Mouse (Mus musculus) heart, embryonic 15.5 days (tissue): ENCODE data around the gene Arih2. TPM values are rescaled to one million over a fixed set of nuclear protein-coding genes. Genes with fewer than 3 reads are reported as not detected.
"Not testable (repeated sequence)": the region's sequence is repeated elsewhere in the genome, so short reads cannot be mapped to it uniquely, and the experiment has no call there.

Source experiments
- ATAC-seq: fragments of 200-750 bp; cut with Nextera tagmentation; replicated peaks from 2 replicates; pipeline ENCODE4 v1.8.0; 2017; ENCODE audit warnings: low read depth, moderate TSS enrichment; ENCODE audit not compliant: insufficient number of reproducible peaks, insufficient read depth, low FRiP score
- H3K27ac ChIP-seq: fragments of 300-500 bp; sonication (generic); 2 replicates; pipeline ENCODE4 v1.5.1; 2015; ENCODE audit warnings: mild to moderate bottlenecking, inconsistent platforms
- H3K27me3 ChIP-seq: fragments of 300-500 bp; sonication (generic); 2 replicates; pipeline ENCODE4 v1.6.1; 2015; ENCODE audit warnings: inconsistent platforms
- H3K36me3 ChIP-seq: fragments of 300-500 bp; sonication (generic); 2 replicates; pipeline ENCODE4 v1.6.1; 2015; ENCODE audit warnings: mild to moderate bottlenecking, inconsistent platforms
- H3K4me1 ChIP-seq: fragments of 300-500 bp; sonication (generic); replicated peaks from 2 replicates; pipeline ENCODE4 v1.6.1; 2015; ENCODE audit warnings: inconsistent platforms
- H3K4me2 ChIP-seq: fragments of 300-500 bp; sonication (generic); 2 replicates; pipeline ENCODE4 v1.6.1; 2015; ENCODE audit warnings: inconsistent platforms, mild to moderate bottlenecking, moderate library complexity
- H3K4me3 ChIP-seq: fragments of 300-500 bp; sonication (generic); 2 replicates; pipeline ENCODE4 v1.5.1; 2015; ENCODE audit warnings: mild to moderate bottlenecking, inconsistent platforms
- H3K9ac ChIP-seq: fragments of 300-500 bp; sonication (generic); 2 replicates; pipeline ENCODE4 v1.6.1; 2015; ENCODE audit warnings: mild to moderate bottlenecking, inconsistent platforms
- H3K9me3 ChIP-seq: fragments of 300-500 bp; sonication (generic); replicated peaks from 2 replicates; pipeline ENCODE4 v1.6.1; 2016; ENCODE audit warnings: inconsistent platforms
- WGBS: fragments of 180-500 bp; shearing (Covaris S2); methylation state at CpG from one replicate; pipeline ENCODE4 v1.1.7; 2015; ENCODE audit warnings: mixed read lengths; 5-methylcytosine and 5-hydroxymethylcytosine counted together
- polyA plus RNA-seq: library from polyadenylated mRNA; unstranded; fragments of >200 nt; fragmentation: Nextera tagmentation; extraction: Ambion mirVana; gene quantifications from 2 replicates; pipeline ENCODE4 v1.2.1, GENCODE M21; 2015

The Arih2 gene
- polyA plus RNA-seq, 1 experiment from 2014 or later: 38.3 TPM

- H3K27ac ChIP-seq: not testable (repeated sequence)
Observed at GRCm38 (mm10) chr9:108607929-108608328, 41.3 kb downstream of the Arih2 start.

GRCm38 (mm10) chr9:108601986-108602385 lies 47.2 kb downstream of the Arih2 start:
- H3K36me3 ChIP-seq: peaks cover 43% of the 10 kb centered on the region

More at GRCm38 (mm10) chr9:108607929-108608328, 41.3 kb downstream of the Arih2 start:
- not testable (repeated sequence) for H3K4me1 ChIP-seq, ATAC-seq, H3K9me3 ChIP-seq, H3K4me3 ChIP-seq, H3K4me2 ChIP-seq, H3K27me3 ChIP-seq, H3K9ac ChIP-seq
- WGBS: 84% methylated on average over 5 of the region's 5 CpGs
- peaks cover 96% of the 10 kb centered on the region for H3K36me3 ChIP-seq

DNA sequence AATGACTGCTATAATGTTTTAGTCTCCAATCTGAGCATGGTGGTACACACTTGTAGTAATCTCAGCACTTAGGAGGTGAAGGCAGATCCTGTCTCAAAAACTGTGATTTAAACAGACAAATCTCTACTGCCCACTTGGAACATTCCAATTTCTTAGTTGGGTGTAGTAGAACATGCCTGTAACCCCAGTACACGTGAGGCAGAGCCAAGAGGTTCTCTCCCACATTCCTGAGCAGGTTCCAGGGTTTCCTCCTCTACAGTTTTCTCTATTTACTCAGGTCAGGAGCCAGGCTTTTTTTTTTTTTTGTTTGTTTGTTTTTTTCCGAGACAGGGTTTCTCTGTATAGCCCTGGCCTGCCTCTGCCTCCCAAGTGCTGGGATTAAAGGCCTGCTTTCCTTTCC lies 49.2 kb downstream of the Arih2 start:
- WGBS: 44% methylated on average over 2 of the region's 2 CpGs

More at GRCm38 (mm10) chr9:108601986-108602385, 47.2 kb downstream of the Arih2 start:
- peaks cover 18% of the 10 kb centered on the region for H3K4me1 ChIP-seq
- H3K9ac ChIP-seq: no peak overlapping the region
- no peaks in the 10 kb centered on the region for H3K9me3 ChIP-seq
- H3K27ac ChIP-seq: no peak overlapping the region
- H3K4me2 ChIP-seq: no peak overlapping the region
- ATAC-seq: no peak
- H3K27me3 ChIP-seq: no peaks in the 10 kb centered on the region
- H3K4me3 ChIP-seq: no peak overlapping the region
- WGBS: 75% methylated on average over 4 of the region's 4 CpGs

DNA sequence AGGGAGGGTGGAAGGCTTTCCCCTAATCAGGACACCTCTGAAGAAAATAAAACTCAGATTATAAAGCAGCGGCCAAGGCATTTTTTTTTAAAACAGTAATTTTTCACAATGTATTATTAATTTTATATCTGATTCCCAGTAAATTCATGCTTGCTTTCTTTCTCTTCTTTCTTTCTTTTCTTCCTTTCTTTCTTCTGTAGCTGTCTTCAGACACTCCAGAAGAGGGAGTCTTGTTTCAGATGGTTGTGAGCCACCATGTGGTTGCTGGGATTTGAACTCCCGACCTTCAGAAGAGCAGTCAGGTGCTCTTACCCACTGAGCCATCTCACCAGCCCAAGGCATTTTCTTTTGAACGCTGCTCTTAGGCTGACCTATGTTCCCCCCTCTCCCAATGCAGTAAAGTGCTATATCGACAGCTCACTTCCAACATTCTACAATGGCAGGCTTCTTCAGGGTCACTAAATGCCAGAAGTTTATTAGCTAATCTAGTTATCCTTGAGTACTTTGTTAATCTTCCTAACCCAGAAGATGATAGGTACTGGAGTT lies 50.1 kb downstream of the Arih2 start:
- Histone ChIP-seq H3K9me3 (no peaks in the 10 kb centered on the region), H3K9ac (no peak overlapping the region), H3K27ac (no peak overlapping the region), H3K27me3 (no peaks in the 10 kb centered on the region), H3K4me1 (peaks cover 26% of the 10 kb centered on the region), H3K4me2 (no peak overlapping the region), H3K36me3 (peaks cover 18% of the 10 kb centered on the region), H3K4me3 (no peak overlapping the region)
- 70% methylated on average over 4 of the region's 4 CpGs for WGBS
- ATAC-seq: no peak

More for the DNA sequence above, 49.2 kb downstream of the Arih2 start:
- H3K4me1 ChIP-seq: peaks cover 26% of the 10 kb centered on the region
- no peak for ATAC-seq
- no peak overlapping the region for H3K9ac ChIP-seq
- no peak overlapping the region for H3K4me2 ChIP-seq
- no peaks in the 10 kb centered on the region for H3K9me3 ChIP-seq
- H3K36me3 ChIP-seq: peaks cover 26% of the 10 kb centered on the region
- H3K27ac ChIP-seq: no peak overlapping the region
- H3K4me3 ChIP-seq: no peak overlapping the region
- no peaks in the 10 kb centered on the region for H3K27me3 ChIP-seq

- Histone ChIP-seq H3K27me3 (no peaks in the 10 kb centered on the region), H3K36me3 (no peaks in the 10 kb centered on the region), H3K27ac (peak within 1 kb of the TSS; percentile 75), H3K9me3 (no peaks in the 10 kb centered on the region), H3K4me3 (peak within 1 kb of the TSS; percentile 79), H3K4me1 (peaks cover 29% of the 10 kb centered on the region), H3K4me2 (peak within 1 kb of the TSS; percentile 89), H3K9ac (peak within 1 kb of the TSS; percentile 82)
- WGBS: 2% methylated on average over 69 of the region's 69 CpGs
- ATAC-seq: peak; percentile 79
Observed at GRCm38 (mm10) chr9:108596998-108597764, 52.0 kb downstream of the Arih2 start, which contains the start of gene P4htm. TSS of gene P4htm (minus strand) at chr9:108597667.

GRCm38 (mm10) chr9:108594354-108594753 lies 54.8 kb downstream of the Arih2 start:
- Histone ChIP-seq H3K4me3 (no peak overlapping the region), H3K9ac (no peak overlapping the region), H3K27me3 (no peaks in the 10 kb centered on the region), H3K9me3 (no peaks in the 10 kb centered on the region), H3K36me3 (no peaks in the 10 kb centered on the region), H3K4me2 (peak overlapping the region; percentile 1; the same call in 1 of the 2 replicates), H3K27ac (peak overlapping the region; percentile 70), H3K4me1 (peaks cover 26% of the 10 kb centered on the region)
- no peak for ATAC-seq
- 34% methylated on average over 3 of the region's 3 CpGs for WGBS

GRCm38 (mm10) chr9:108591462-108591861 lies 57.7 kb downstream of the Arih2 start:
- 83% methylated on average over 4 of the region's 4 CpGs for WGBS
- peaks cover 43% of the 10 kb centered on the region for H3K4me1 ChIP-seq

GRCm38 (mm10) chr9:108589229-108589628 lies 60.0 kb downstream of the Arih2 start:
- peak overlapping the region; percentile 80 for H3K27ac ChIP-seq
- H3K9me3 ChIP-seq: no peaks in the 10 kb centered on the region
- WGBS: 70% methylated on average over 5 of the region's 5 CpGs
- H3K27me3 ChIP-seq: no peaks in the 10 kb centered on the region
- no peak overlapping the region for H3K4me2 ChIP-seq
- H3K9ac ChIP-seq: no peak overlapping the region
- no peak overlapping the region for H3K4me3 ChIP-seq
- no peaks in the 10 kb centered on the region for H3K36me3 ChIP-seq
- peaks cover 43% of the 10 kb centered on the region for H3K4me1 ChIP-seq
- ATAC-seq: no peak

More at GRCm38 (mm10) chr9:108591462-108591861, 57.7 kb downstream of the Arih2 start:
- H3K9ac ChIP-seq: no peak overlapping the region
- H3K27ac ChIP-seq: no peak overlapping the region
- no peaks in the 10 kb centered on the region for H3K27me3 ChIP-seq
- no peak overlapping the region for H3K4me3 ChIP-seq
- no peaks in the 10 kb centered on the region for H3K36me3 ChIP-seq
- no peaks in the 10 kb centered on the region for H3K9me3 ChIP-seq
- H3K4me2 ChIP-seq: no peak overlapping the region
- ATAC-seq: no peak

GRCm38 (mm10) chr9:108587571-108588180 lies 61.5 kb downstream of the Arih2 start:
- H3K36me3 ChIP-seq: no peaks in the 10 kb centered on the region
- ATAC-seq: peak; percentile 96
- no peaks in the 10 kb centered on the region for H3K9me3 ChIP-seq
- peak overlapping the region; percentile 29 for H3K4me3 ChIP-seq
- peaks cover 46% of the 10 kb centered on the region for H3K4me1 ChIP-seq
- H3K4me2 ChIP-seq: peak overlapping the region; percentile 58
- no peak overlapping the region for H3K9ac ChIP-seq
- no peaks in the 10 kb centered on the region for H3K27me3 ChIP-seq
- 7% methylated on average over 14 of the region's 14 CpGs for WGBS
- peak overlapping the region; percentile 89 for H3K27ac ChIP-seq

DNA sequence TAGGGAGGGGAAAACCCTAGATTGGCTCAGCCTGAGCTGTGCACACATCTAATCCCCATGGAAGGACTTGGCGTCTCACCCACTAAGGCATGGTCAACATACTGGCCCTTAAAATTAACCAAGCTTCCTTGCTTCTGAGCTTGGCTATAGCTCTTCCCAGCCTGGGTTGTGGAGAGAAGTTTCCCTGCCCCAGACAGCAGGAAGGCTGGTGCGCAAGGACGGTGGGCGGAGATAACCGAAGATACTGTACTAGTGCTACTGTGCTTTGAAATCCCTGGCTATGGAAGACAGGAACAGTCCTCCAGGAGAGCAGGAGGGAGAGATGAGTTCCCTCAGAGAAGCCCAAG lies 69.9 kb downstream of the Arih2 start:
- WGBS: 50% methylated on average over 5 of the region's 5 CpGs
- Histone ChIP-seq H3K36me3 (peaks cover 11% of the 10 kb centered on the region; the same call in 1 of the 2 replicates), H3K4me1 (peaks cover 54% of the 10 kb centered on the region), H3K9me3 (no peaks in the 10 kb centered on the region), H3K9ac (peak overlapping the region; percentile 90), H3K4me3 (peak overlapping the region; percentile 80), H3K27ac (peak overlapping the region; percentile 95), H3K4me2 (peak overlapping the region; percentile 79), H3K27me3 (no peaks in the 10 kb centered on the region)
- ATAC-seq: no peak

- H3K4me1 ChIP-seq: peaks cover 58% of the 10 kb centered on the region
- peak within 1 kb of the TSS; percentile 95 for H3K27ac ChIP-seq
- H3K27me3 ChIP-seq: no peaks in the 10 kb centered on the region
- peak; percentile 96 for ATAC-seq
- H3K4me3 ChIP-seq: peak within 1 kb of the TSS; percentile 80
- peak within 1 kb of the TSS; percentile 79 for H3K4me2 ChIP-seq
- H3K36me3 ChIP-seq: peaks cover 14% of the 10 kb centered on the region; the same call in 1 of the 2 replicates
- 6% methylated on average over 51 of the region's 51 CpGs for WGBS
- peak within 1 kb of the TSS; percentile 90 for H3K9ac ChIP-seq
- no peaks in the 10 kb centered on the region for H3K9me3 ChIP-seq
Observed at GRCm38 (mm10) chr9:108578545-108579343, 70.4 kb downstream of the Arih2 start, which contains the start of gene Wdr6. TSS of gene Wdr6 (minus strand) at chr9:108578739.
